In genomic region chr6:113084590-113084989, GRCm38 (mm10) we compare ENCODE assay signal across 27 mouse cellular contexts. TPM values are rescaled to one million over a fixed set of nuclear protein-coding genes. Genes with fewer than 3 reads are reported as not detected.
DNase-seq lines count a peak whose midpoint lies in the region; ATAC-seq and TF ChIP-seq lines count a peak whose summit lies in the region.
"Had no signal": no experiment of that assay in that cellular context is flagged by ENCODE, and none has a peak within 500 bp of the region (broad histone marks: within the 10 kb centered on the region; RNA-seq: fewer than 3 reads in every experiment).

No protein-coding gene starts in this region.

- peak; percentile 50; the same call in 1 of the 2 replicates for ATAC-seq in frontal cortex, adult (ENCODE audit: low TSS enrichment)
- no peak for ATAC-seq in heart, embryonic 13.5 days (ENCODE audit: extremely low read depth, insufficient number of reproducible peaks, low FRiP score, low TSS enrichment)
- ATAC-seq: activated CD4-positive, CD25-positive, alpha-beta regulatory T cell, adult 4 months; forebrain, embryonic 16.5 days; hindbrain, embryonic 16.5 days; inflammation-experienced regulatory T-cells, adult 6 months; intestine, postnatal 0 days; Patski had no signal

- intact Hi-C loops in heart, postnatal 25 days (cut with DNase I) = no loop called here
- intact Hi-C loops in left cerebral cortex, adult 2 months (cut with DNase I) = no loop called here
- intact Hi-C loops in left cerebral cortex, postnatal 36 days (cut with DNase I) = no loop called here

- no peaks in the 10 kb centered on the region for H3K9me3 ChIP-seq in heart, embryonic 13.5 days
- H3K9me3 ChIP-seq: embryonic facial prominence, embryonic 15.5 days; forebrain, embryonic 10.5 days; heart, embryonic 10.5 days; heart, embryonic 15.5 days; hindbrain, embryonic 12.5 days had no signal

- 0 out of 2 replicates have a peak overlapping the region, but pooled peaks have one; percentile 2 for H3K4me2 ChIP-seq in heart, embryonic 13.5 days
- H3K4me2 ChIP-seq: embryonic facial prominence, embryonic 15.5 days; heart, embryonic 15.5 days; hindbrain, embryonic 12.5 days had no signal

- H3K9ac ChIP-seq in heart, embryonic 13.5 days = no peak overlapping the region
- H3K9ac ChIP-seq: embryonic facial prominence, embryonic 15.5 days; heart, embryonic 15.5 days; hindbrain, embryonic 12.5 days had no signal

- H3K36me3 ChIP-seq in heart, embryonic 13.5 days = peaks cover 7% of the 10 kb centered on the region
- H3K36me3 ChIP-seq: embryonic facial prominence, embryonic 15.5 days; heart, embryonic 15.5 days; hindbrain, embryonic 12.5 days had no signal

- TF ChIP-seq CTCF in left cerebral cortex, adult 2 months (IDR thresholded peaks at IDR 0.05) = no peak

- 0 out of 2 replicates have a peak overlapping the region, but pooled peaks have one; percentile 29 for H3K27ac ChIP-seq in heart, embryonic 13.5 days (replicated peaks)
- peak overlapping the region; percentile 5; the same call in 1 of the 2 replicates for H3K27ac ChIP-seq in left cerebral cortex, adult 2 months
- H3K27ac ChIP-seq: embryonic facial prominence, embryonic 15.5 days; forebrain, embryonic 10.5 days; heart, embryonic 10.5 days; heart, embryonic 15.5 days; hindbrain, embryonic 12.5 days had no signal

- no peak overlapping the region for H3K4me3 ChIP-seq in heart, embryonic 13.5 days
- H3K4me3 ChIP-seq in left cerebral cortex, adult 2 months = no peak overlapping the region
- H3K4me3 ChIP-seq: embryonic facial prominence, embryonic 15.5 days; erythroblast, embryonic 14.5 days; forebrain, embryonic 10.5 days; heart, embryonic 10.5 days; heart, embryonic 15.5 days; hindbrain, embryonic 12.5 days had no signal

- DNase-seq in frontal cortex, postnatal 14 days (ENCODE audit: low spot score in 2 of 2) = no peak
- no peak for DNase-seq in heart, postnatal 25 days (ENCODE audit: low spot score)
- no peak for DNase-seq in left cerebral cortex, adult 2 months (ENCODE audit: extremely low spot score in 1 of 2, low spot score in 2 of 2)
- no peak for DNase-seq in left cerebral cortex, postnatal 36 days (ENCODE audit: low spot score in 2 of 2)
- DNase-seq in brain, adult 2 months (ENCODE audit: low read depth, low spot score) = peak; percentile 47
- no peak for DNase-seq in spleen, adult 18-20 months
- DNase-seq: adrenal gland, postnatal 14 days; cerebellum, adult 18-20 months; cerebellum, adult 9-11 months; cerebellum, postnatal 36 days; gastrocnemius, postnatal 10 days; heart, postnatal 36 days had no signal

- H3K27me3 ChIP-seq in heart, embryonic 13.5 days (replicated peaks) = no peaks in the 10 kb centered on the region
- H3K27me3 ChIP-seq: CH12.LX; embryonic facial prominence, embryonic 15.5 days; heart, embryonic 15.5 days; hindbrain, embryonic 12.5 days; Patski had no signal

- peaks cover 46% of the 10 kb centered on the region for H3K4me1 ChIP-seq in heart, embryonic 13.5 days

- WGBS in heart, embryonic 13.5 days = 57% methylated on average over 4 of the region's 4 CpGs

RNA-seq across cellular contexts. Expression of gene Setd5, which starts 7.4 kb away (rescaled TPM):
- polyA plus RNA-seq in heart, embryonic 13.5 days (2015; fragmentation: Nextera tagmentation; extraction: Ambion mirVana) = 49.5 and 55.8 TPM in 2 replicates
- 10 to 100 TPM; 34.4 to 41.1 TPM for total RNA-seq in heart, postnatal 25 days (2021)
- 100 to 1,000 TPM; 116 to 119 TPM for total RNA-seq in left cerebral cortex, adult 2 months (2021)
- 100 to 1,000 TPM in 1 of 2 experiments, 10 to 100 TPM in 1; 99.2 to 130 TPM for total RNA-seq in left cerebral cortex, postnatal 36 days (2021)

RNA-seq across cellular contexts. Expression of gene Thumpd3, which starts 38.6 kb away (rescaled TPM):
- 32.2 and 34.9 TPM in 2 replicates for polyA plus RNA-seq in heart, embryonic 13.5 days (2015; fragmentation: Nextera tagmentation; extraction: Ambion mirVana)
- 10 to 100 TPM; 16.5 to 16.8 TPM for total RNA-seq in heart, postnatal 25 days (2021)
- total RNA-seq in left cerebral cortex, adult 2 months (2021) = 10 to 100 TPM; 28.2 to 28.9 TPM
- total RNA-seq in left cerebral cortex, postnatal 36 days (2021) = 10 to 100 TPM; 22.6 to 30.6 TPM
